Mouse (Mus musculus) fibroblast of lung, adult 2 months (primary cell): ENCODE data around the gene Adgrb3.

ENCODE experiments used
- DNase-seq: peaks from one replicate; pipeline ENCODE4 v3.0.0-alpha.2; 2011; ENCODE audit warnings: low read depth

The Adgrb3 gene

DNA sequence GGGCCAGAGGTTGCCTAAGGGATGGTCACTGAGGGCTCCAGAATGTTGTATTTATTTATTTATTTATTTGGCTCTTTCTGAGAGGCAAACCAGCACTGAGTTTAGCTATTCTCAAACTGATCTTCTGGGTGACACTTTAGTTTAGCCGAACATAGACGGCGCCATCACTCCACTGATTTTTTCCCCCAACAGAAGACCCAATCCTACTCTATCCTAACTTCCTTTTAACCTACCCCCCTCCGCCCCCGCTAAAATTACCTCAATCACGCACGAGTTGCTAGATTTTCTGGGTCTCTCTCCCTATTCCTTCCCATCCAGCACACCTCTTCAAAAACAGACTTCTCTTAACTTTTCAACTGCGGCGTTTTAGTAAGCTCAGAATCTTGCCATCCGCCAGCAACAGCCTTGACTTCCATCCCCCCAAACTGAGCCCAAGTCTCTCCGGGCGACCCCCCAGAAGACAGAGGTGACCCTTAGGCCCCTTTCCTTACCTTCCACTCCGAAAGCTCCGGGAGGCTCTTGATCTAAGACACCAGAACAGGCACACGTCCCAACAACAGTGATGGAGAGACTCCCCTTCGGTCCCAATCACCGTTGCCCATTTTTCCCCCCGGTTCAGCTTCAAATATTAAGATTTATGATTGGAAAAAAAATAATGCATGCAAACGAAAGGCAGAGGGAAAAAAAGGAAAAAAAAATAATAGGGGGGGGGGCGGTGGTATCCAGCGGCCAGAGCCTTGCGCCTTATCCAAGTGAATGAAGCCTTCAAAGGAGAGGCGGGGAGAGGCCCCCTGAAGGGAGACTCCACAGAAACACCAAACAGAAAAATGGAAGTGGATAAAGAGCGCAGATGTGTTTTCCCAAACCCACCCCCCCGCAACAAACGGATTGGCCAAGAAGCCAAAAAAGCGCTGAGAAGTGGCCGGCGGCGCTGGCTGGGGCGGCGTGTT is at the start of gene Adgrb3:
Gene Adgrb3, minus strand, starts transcription at position 737 of the 950 bp plus-strand sequence.
- no peak for DNase-seq

DNA sequence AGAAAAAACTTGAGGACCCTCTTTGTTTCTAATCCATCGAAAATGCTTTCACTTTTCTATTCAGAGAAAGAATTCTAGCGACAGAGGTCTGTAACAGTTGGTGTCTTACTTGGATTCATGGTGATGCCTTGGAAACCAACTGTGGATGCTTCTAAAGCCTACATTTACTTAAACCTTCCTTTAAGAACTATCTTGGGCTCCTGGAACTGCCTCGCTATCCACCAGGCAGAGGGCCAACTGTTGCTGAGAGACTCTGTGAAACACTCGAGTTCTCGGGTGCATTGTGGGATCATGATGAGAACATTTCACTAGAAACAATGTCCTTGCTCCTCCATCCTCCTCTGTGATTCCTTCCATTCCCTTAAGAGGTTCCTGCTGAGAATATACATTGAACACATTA is 48.0 kb upstream of the Adgrb3 start:
- no peak for DNase-seq

DNA sequence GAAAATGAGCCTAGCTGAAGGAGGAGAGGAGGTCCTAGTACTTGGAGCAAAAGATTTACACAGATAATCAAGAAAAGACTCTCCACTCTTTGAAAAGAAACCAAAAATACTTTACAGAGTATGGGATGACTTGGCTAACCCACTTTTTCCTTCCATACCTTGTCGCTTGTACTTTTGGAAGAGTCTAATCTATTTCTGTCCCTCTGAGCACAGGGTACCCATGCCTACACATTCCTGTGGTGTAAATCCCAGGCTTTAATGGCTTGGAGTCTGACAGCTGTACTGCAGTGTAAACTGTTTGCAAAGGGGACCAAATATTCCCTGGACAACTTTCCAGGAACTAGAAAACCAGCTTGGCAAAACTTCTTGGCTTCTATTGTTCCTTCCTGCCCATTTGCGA is 28.0 kb upstream of the Adgrb3 start:
- no peak for DNase-seq

DNA sequence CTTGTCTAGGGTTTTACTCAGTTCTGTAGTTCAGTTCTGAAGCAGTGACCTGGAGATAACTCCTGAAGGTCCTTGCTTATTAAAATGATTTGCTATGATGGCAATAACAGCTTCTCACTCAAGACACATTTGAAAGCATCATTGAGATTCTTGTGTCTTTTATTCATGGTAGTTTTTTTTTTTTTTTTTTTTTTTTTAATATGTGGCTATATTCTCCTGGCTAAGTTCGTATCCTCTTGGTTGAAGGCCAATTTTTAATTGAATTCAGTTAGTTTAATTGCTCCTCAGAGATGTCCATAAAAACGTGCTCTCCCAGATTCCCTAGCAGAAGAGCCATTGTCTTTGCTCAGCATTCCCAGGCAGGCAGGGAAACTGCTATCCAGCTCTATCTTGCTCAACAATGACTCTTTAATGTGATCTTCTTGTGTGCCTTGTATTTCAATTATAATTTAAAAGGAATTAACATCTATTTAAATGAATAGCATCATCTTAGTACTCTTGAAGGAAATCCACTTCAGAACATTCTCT is 25.0 kb upstream of the Adgrb3 start:
- no peak for DNase-seq

DNA sequence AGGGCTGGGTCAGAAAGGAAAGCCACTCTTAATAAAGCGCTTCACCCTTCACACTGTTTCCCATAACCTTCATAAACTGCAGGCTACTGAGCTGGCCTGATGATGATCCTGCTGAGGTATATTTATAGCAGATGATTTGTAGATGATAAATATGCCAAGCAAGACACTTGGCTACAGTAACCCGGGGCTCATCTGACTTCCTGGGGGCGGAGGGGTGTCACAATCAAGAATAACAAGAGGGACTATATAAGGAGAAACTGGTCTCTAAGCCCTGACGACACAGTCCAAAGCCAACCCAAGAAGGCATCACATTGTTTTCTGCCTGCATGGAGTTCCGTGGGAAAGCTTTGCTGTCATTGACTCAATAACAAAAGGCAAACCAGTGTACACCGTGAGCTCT is 2.8 kb upstream of the Adgrb3 start:
- no peak for DNase-seq

DNA sequence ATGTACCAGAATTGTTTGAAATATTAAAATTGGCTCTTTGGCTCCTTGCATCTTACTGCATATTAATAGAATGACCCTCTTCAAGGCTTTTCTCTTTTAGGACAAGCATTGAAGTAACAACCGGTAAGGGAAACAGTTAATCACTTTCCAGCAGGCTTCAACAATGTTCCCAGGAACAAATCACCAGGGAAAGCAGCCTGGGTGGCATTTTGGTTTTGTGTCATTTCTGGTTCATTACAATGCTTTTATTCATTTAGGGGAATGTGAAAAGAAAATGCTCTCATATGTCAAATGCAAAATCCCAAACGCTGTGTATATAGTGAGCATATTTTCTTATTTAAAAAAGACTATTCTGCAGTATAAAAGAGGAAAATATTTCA is 2.0 kb upstream of the Adgrb3 start:
- no peak for DNase-seq

DNA sequence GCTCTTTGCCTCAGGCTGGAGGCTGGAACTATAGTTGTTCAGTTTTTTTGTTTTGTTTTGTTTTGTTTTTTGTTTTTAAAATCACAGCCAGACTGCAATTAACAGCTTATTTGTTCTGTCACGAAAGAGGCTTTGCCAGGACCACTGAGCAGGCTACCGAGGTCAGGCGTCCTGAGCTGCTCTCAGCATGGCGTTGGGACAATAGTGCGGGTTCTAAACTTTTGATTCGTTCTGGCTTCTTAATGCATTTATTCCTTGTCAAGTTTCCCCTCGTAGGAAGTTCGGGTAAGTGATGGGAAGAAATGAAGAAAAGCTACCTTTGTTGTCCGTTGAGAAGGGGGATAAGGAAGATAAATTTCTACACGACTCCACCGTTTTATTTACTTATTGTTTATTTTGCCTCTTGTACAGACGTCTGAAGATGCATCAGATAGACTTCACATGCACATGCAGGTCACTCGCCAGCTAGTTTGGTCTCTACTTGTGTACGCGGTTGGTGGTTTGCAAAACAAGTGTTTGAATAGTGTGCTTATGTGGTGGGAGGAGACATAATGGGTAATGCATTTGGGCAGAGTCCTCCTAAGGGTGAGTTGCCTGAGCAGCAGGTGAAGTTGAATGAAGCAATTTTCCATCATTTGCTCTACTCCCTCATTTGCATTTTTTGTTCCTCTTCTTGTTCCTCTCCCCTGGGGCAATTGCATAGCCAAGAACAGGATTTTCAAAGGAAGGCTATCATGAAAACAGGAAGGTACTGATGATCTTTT is 1.4 kb upstream of the Adgrb3 start:
- no peak for DNase-seq

DNA sequence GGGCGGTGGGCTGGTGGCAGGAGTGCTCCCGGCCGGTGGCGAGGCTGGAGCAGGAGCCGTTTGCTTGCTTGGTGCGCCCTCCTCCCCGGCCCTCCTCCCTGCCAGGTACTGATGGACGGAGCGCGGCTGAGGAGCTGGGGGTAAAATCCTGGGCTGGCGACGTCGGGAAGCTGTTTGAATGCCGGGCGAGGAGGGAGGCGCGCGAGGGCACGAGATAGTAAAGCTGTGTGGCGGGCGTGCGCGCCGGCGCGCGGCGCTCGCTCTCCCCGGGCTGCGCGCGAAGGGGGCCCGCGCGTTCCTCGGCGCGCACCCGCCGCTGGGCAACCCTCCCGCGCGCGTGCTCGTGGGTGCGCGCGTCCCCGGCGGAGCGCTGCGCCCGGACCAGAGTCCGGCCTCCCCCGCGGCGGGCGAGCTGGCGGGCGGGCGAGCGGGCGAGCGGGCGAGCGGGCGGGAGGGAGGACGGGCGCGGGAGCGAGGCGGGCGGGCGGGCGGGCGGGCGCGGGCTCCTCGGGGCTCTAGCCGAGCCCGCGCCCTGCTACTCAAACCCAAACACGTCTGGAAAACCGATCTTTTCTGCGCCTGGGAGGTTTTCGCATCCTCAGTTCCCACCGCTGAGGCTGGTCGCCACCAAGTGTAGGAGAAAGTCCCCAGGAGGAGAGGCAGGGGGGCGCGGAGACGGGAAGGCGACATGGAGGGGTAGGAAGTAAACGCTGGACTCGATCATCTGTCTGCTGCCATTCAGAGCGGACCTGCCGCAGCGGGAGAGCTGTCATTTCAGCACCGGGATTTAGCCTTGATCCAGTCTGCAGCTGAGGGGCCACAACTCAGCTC is 629 bp upstream of the Adgrb3 start:
- no peak for DNase-seq

DNA sequence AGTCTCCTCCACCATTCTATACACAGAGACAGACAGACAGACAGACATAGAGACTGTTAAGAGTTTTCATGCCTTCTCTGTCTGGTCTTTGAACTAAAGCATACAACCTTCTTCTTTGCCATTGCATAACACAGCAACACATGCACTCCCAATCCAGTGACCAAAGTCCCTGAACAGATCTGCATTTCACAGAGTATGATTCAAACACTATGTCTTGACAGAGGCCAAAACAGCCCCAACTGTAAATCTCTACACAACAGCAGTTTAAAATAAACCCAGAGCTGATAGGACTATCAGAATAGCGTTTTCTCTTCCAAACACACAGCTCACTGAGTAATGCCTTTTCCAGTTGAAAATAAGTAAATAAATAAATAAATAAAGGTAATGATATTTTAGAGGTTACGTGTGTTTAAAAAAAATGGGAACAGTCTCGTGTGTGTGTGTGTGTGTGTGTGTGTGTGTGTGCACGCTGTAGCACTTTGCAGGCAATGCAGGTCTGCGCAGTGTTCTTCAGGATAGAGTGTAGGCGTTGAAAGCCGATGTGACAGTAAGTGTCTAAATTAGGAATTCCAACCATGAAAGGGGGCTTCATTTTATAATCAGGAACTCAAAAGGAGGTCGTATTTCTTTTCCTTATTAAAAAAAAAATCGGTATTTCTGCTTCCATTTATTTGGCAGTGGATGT is 1.3 kb downstream of the Adgrb3 start:
- DNase-seq = no peak

DNA sequence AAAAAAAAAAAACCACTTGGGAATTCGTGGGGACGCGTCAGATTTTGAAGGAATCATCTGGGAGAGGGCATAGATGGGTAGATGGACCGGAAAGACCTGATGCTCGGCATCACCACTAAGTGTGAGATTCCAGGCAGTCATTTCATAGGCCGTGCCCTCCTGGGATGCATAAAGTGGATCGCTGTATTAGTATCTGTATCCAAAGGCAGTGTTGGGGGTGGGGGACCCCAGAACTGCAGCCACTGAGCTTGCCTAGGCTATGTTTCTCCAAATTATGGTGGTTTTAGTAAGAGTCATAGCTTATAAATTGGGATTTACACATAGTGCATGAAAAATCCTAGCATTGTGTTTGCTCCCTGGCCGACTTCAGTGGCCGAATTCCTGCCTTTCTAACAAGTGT is 2.1 kb downstream of the Adgrb3 start:
- no peak for DNase-seq

DNA sequence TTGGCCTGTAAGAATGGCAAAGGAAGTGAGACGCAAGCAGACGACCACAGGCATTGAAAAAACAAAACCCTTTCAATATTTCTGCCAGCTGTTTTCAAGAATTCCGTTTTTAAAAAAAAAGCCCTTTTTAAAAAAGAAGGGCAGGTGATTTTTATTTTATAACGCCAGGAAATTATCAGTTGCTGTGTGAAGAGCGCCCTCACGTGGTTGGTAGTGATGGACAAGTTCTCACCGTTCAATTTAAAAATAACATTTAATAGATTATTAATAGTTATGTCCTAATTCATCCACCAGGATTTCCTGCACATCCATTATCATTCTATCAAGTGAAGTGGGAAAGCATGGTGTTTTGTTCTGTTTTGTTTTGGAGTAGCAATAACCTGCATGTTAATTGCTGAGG is 2.7 kb downstream of the Adgrb3 start:
- no peak for DNase-seq

DNA sequence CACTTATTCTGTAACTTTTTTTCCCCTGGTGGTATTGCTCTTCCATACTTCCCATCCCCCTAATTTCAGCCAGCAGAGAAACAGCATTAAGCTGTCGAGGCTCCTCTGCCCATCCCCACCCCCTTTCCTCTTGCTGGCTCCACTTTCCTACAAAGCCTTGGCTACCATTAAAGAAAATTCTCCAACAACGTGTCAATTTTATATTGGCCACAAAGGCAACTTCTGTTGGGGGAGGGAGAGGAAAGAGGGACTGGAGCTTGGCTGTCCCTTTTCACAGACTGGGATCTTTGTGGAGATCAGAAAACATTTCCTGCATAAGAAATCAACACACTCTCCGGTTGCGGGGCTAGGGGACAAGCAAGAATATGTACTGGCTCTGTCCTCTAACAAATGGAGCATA is 4.9 kb downstream of the Adgrb3 start:
- no peak for DNase-seq

DNA sequence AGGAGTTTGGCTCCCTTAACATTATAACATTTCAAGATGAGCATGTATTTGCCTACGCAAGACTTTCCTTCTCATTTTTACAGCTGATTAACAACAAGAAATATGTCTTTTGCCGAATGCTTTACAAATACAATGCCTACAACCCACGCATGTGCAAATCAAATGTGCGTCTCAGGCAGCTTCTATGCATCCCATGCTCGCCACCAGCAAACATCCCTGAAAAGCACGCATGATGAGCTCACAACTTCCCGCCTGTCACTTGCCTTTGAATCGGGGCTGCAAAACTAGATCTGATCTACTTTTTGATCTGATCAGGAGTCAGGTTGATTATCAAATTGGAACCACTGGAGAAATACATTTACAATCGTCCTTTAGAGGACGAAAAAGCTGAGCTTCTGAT is 5.5 kb downstream of the Adgrb3 start:
- DNase-seq = no peak

DNA sequence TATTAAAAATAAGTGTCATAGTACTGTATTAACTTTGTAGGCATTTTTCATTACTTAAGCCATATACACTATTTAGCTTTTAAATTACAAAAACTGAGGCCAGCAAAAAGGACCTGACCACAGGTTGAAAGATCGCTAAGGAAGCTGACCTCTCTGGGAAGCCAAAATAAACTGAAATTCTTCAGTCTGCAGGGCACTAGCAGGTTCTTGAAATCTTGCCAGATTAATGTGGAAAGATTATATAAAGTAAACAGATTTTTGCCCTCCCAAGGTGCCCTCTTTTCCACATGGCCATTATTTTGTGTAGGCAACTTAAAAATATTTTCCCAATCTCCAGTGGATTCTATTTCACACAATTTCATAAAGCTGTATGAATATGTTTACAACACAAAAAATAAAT is 14.0 kb downstream of the Adgrb3 start:
- no peak for DNase-seq

DNA sequence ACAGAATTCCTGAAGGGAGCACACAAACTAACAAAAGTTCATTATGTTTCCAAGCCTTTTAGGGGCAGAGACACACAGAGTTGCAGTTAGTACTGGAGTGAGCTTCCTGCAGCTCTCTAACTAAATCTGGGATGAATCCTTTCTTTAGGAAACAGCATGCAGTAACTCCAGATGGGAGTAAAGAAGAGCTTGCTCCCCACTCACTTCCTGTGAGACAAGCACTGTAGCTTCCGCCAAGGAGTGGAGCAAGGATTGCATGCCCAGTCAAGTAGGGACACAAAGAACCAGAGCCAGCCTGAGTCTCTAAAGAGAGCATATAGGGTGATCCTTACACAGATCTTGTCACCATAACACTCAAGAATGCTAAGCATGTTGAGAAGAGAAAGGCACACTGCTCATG is 50.7 kb downstream of the Adgrb3 start:
- DNase-seq = no peak

DNA sequence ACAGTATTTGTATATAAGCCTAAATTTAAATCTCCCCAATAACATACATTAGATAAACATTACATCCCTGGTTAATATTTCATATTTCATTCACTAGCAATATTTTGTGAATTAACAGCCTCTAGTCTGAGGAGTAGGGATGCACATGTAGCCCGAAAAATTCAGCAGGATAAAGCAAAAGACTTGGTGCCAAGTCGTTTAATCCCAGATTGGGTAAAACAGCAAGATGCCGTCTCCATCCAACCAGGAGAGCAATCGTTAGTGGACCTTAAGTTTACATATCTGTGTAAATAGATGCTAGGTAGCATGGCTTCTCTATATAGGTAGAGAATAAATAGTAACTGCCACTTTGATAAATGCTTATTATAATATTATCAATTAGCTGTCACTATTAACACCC is 52.0 kb downstream of the Adgrb3 start:
- DNase-seq = no peak

DNA sequence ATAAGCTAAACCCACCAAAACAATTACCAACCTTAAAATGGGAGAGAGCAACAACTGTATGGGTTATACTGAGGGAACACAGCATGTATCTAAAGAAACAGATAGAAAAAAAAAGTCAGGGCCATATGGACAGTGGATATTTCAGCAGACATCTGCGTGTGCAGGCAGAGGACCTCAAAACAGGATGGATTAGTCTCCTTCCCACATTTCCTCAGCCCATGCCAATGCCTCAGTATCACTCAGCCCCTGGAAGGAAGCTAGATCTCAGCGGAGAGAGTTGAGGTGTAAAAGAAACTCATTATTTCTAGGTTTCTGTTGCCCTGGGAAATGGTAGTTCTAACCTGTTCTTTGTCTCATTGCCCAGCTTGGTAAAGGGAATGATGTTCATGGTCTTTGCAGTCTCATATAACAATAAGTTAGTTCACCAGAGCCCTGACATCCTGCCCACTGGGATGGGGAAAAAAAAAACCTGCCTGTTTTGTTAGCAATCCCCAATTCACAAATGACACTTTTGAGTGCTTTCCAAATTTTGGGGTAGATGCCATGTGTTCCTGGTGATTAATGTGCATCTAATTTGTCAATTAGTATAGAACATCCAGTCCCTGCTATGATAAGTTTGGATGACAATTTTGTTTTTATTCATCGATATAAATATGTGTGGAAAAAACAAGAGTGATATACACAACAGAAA is 53.9 kb downstream of the Adgrb3 start:
- DNase-seq = no peak

DNA sequence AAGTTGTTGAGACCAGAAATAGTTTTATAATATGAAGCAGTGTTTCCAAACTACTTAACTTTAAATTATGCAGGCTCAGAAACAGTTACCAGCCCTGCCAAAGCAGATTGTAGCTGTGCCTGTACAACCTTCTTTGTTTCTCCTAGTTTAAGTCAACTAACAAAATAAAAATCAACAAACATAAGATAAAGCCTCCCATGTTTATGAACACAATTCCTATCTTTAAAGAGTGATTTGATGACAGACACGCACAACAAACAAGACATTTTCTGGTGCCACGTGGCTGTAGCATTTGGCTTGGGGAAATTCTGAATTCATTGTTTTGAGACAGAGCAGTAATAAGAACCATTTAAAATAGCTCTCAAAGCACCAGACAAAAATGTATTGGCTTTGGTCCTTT is 60.5 kb downstream of the Adgrb3 start:
- no peak for DNase-seq

DNA sequence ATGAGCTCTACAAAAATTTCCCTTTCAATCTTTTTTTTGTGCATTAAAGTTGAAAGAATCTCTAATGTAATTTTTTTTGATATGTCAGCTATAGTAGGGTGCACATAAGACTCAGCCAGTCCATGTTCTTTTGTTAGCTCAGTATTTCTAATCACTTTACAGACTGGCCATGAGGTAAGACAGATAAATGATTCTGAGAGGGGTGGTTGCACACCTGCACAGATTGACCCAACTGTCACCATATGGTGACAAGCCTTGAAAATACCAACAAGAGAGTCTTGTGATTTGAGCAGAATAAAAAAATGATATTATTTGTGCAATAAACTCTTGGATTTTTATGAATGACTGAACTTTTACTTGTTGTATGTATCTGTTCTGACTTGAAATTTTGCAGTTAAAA is 74.2 kb downstream of the Adgrb3 start:
- DNase-seq = no peak

DNA sequence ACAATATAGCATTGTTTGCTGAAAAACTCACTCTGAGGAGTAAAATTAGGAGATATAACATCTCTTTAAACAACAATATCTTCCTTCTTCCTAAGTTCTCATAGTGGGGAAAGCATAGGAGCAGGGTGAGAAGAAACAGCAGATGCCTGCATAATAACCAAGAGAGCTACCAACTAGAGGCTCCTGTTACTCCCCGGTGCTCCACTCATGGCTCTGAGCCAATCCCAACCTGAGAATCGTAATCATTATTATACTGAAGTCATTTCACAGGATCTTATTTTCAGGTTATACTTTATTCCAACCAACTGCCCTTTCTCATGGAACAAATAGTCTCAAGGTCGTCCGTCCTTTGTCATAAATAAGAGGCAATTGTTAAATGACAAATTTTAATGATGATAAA is 75.0 kb downstream of the Adgrb3 start:
- no peak for DNase-seq

DNA sequence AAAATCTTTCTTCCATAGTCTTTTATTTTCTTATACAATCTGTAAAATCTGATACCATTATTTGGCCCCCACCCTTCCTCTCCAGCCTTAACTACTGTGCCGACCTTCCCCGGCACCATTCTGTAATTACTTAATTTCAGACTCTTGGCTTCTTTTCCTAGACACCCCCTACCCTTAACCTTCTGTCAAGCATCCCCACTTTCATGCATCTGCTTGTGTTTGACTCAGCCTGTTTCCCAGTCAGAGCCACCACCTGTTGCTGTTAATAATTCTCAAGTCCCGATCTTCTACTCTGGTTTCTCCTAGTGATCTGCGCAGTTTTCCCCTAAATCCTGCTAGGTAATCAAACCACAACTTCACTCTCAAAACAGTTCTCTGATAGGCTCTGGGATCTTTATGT is 83.9 kb downstream of the Adgrb3 start:
- DNase-seq = no peak
